Mouse (Mus musculus): ENCODE measurements around the gene Yod1. TPM values are rescaled to one million over a fixed set of nuclear protein-coding genes. Genes with fewer than 3 reads are reported as not detected.
A peak's percentile ranks its signal among the peaks of the same experiment; 100 is the strongest.

Gene Yod1
- polyA plus RNA-seq, 1 experiment from 2014 or later = 7.1 TPM

DNA sequence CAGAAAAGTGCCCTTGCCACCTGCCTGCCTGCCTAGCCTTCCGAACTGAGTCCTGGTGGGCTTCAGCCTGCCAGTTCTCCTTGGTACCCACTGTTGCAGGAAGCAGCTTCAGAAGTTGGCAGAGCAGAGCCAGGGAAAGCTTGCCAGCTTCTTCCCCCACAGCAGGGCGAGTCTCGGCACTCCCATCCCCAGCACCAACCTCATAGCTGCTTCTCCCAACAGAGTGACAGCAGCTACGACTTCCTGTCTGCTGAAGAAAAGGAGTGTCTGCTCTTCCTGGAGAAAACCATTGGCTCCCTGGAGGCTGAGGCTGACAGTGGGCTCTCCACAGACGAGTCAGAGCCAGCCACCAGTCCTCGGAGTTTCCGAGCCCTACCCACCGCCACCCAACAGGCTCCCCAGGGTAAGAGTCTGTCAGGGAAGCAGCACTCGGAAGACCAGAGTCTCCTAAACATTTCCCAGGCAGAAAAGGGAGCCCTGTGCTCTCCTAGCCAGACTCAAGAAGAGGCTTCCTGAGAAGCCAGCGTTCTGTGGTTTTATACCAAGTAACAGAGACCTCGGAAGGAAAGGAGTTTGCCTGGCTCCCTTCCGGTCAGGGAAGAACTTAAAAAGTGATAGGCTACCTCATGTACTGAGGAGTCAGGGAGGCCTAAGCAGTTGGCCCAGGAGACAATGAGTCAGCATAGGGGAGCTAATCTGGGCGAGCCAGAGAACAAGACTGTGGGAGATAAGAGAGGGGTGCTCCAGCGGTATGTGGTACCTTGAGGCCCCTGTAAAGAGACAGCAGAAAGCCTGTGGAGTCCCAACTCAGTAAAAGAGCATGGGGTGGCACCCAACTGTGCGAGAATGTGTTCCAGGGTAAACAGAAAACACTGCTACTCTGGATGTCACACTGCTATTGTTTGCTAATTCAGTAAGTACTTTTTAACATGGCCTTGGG is 23.9 kb downstream of the Yod1 start:
- H3K4me1 ChIP-seq (ENCODE audit: control insufficient read depth in 2 of 2, insufficient read depth in 2 of 2, low read length in 2 of 2) = peaks cover 10 to 15% of the 10 kb centered on the region in 2 experiments
- H3K9me3 ChIP-seq (ENCODE audit: control insufficient read depth, low read length) = no peaks in the 10 kb centered on the region
- WGBS = 31% methylated on average over 15 of the region's 15 CpGs
- H3K27ac ChIP-seq (replicated peaks in 1 of 2; ENCODE audit: control insufficient read depth in 1 of 2, insufficient read depth in 1 of 2, low read depth in 2 of 2, low read length in 2 of 2) = peak overlapping the region; percentile 26 to 35; a peak in 2 of 4 replicates
- H3K36me3 ChIP-seq (ENCODE audit: control insufficient read depth, insufficient read depth, low read length) = no peaks in the 10 kb centered on the region
- no peak overlapping the region for H3K9ac ChIP-seq (ENCODE audit: low read length)
- H3K27me3 ChIP-seq (ENCODE audit: control insufficient read depth, insufficient read depth, low read length) = no peaks in the 10 kb centered on the region
- ATAC-seq (ENCODE audit: insufficient number of reproducible peaks, insufficient read depth, low FRiP score, low read depth) = peak; percentile 41
- no peak overlapping the region for H3K4me3 ChIP-seq (ENCODE audit: control insufficient read depth in 1 of 2, insufficient read depth in 1 of 2, low read depth in 1 of 2, low read length in 2 of 2)
- H3K4me2 ChIP-seq (ENCODE audit: low read length) = peak overlapping the region; percentile 11; the same call in 1 of the 2 replicates

- H3K4me3 ChIP-seq (ENCODE audit: control insufficient read depth in 1 of 2, insufficient read depth in 1 of 2, low read depth in 1 of 2, low read length in 2 of 2) = no peak overlapping the region
- H3K36me3 ChIP-seq (ENCODE audit: control insufficient read depth, insufficient read depth, low read length) = no peaks in the 10 kb centered on the region
- no peak overlapping the region for H3K9ac ChIP-seq (ENCODE audit: low read length)
- WGBS = 86% methylated on average over 7 of the region's 7 CpGs
- no peak overlapping the region for H3K4me2 ChIP-seq (ENCODE audit: low read length)
- no peak overlapping the region for H3K27ac ChIP-seq (replicated peaks in 1 of 2; ENCODE audit: control insufficient read depth in 1 of 2, insufficient read depth in 1 of 2, low read depth in 2 of 2, low read length in 2 of 2)
- no peak for ATAC-seq (ENCODE audit: insufficient number of reproducible peaks, insufficient read depth, low FRiP score, low read depth)
- peaks cover 13 to 15% of the 10 kb centered on the region in 2 experiments for H3K4me1 ChIP-seq (ENCODE audit: control insufficient read depth in 2 of 2, insufficient read depth in 2 of 2, low read length in 2 of 2)
- no peaks in the 10 kb centered on the region for H3K9me3 ChIP-seq (ENCODE audit: control insufficient read depth, low read length)
- no peaks in the 10 kb centered on the region for H3K27me3 ChIP-seq (ENCODE audit: control insufficient read depth, insufficient read depth, low read length)
Measured at GRCm38 (mm10) chr1:130742201-130742600, 25.1 kb downstream of the Yod1 start.

DNA sequence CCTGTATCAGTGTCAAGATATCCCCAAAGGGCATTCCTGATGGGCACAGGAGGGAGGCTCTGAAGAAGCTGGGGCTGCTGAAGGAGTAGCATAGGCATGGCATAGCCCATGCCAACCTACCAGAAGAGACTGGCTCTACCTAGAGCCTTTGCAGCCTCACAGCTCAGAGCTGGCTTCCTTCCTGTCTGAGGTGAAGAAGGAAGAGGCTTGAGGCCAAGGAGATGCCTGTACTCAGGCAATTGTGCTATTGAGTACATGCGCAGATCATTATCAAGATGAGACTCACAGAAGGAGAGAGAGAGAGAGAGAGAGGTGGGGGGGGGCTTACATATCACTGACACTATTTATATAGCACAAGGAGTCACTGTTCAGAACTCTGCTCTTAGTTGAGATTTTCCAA is 26.6 kb downstream of the Yod1 start:
- Histone ChIP-seq H3K27me3 (ENCODE audit: control insufficient read depth, insufficient read depth, low read length) (no peaks in the 10 kb centered on the region), H3K4me1 (ENCODE audit: control insufficient read depth in 2 of 2, insufficient read depth in 2 of 2, low read length in 2 of 2) (peaks cover 13 to 15% of the 10 kb centered on the region in 2 experiments), H3K36me3 (ENCODE audit: control insufficient read depth, insufficient read depth, low read length) (no peaks in the 10 kb centered on the region), H3K4me3 (ENCODE audit: control insufficient read depth in 1 of 2, insufficient read depth in 1 of 2, low read depth in 1 of 2, low read length in 2 of 2) (no peak overlapping the region), H3K27ac (replicated peaks in 1 of 2; ENCODE audit: control insufficient read depth in 1 of 2, insufficient read depth in 1 of 2, low read depth in 2 of 2, low read length in 2 of 2) (no peak overlapping the region), H3K4me2 (ENCODE audit: low read length) (no peak overlapping the region), H3K9ac (ENCODE audit: low read length) (no peak overlapping the region), H3K9me3 (ENCODE audit: control insufficient read depth, low read length) (no peaks in the 10 kb centered on the region)
- ATAC-seq (ENCODE audit: insufficient number of reproducible peaks, insufficient read depth, low FRiP score, low read depth) = no peak
- 76% methylated on average over 1 of the region's 1 CpGs for WGBS

- Histone ChIP-seq H3K4me1 (ENCODE audit: control insufficient read depth in 2 of 2, insufficient read depth in 2 of 2, low read length in 2 of 2) (peaks cover 13 to 15% of the 10 kb centered on the region in 2 experiments), H3K9ac (ENCODE audit: low read length) (no peak overlapping the region), H3K4me3 (ENCODE audit: control insufficient read depth in 1 of 2, insufficient read depth in 1 of 2, low read depth in 1 of 2, low read length in 2 of 2) (no peak overlapping the region), H3K4me2 (ENCODE audit: low read length) (no peak overlapping the region), H3K36me3 (ENCODE audit: control insufficient read depth, insufficient read depth, low read length) (no peaks in the 10 kb centered on the region), H3K27me3 (ENCODE audit: control insufficient read depth, insufficient read depth, low read length) (no peaks in the 10 kb centered on the region), H3K9me3 (ENCODE audit: control insufficient read depth, low read length) (no peaks in the 10 kb centered on the region), H3K27ac (replicated peaks in 1 of 2; ENCODE audit: control insufficient read depth in 1 of 2, insufficient read depth in 1 of 2, low read depth in 2 of 2, low read length in 2 of 2) (no peak overlapping the region)
- 57% methylated on average over 2 of the region's 2 CpGs for WGBS
- ATAC-seq (ENCODE audit: insufficient number of reproducible peaks, insufficient read depth, low FRiP score, low read depth) = no peak
Measured at GRCm38 (mm10) chr1:130744217-130744616, 27.1 kb downstream of the Yod1 start.

GRCm38 (mm10) chr1:130744961-130745360 is 27.8 kb downstream of the Yod1 start:
- Histone ChIP-seq H3K27ac (replicated peaks in 1 of 2; ENCODE audit: control insufficient read depth in 1 of 2, insufficient read depth in 1 of 2, low read depth in 2 of 2, low read length in 2 of 2) (no peak overlapping the region), H3K4me3 (ENCODE audit: control insufficient read depth in 1 of 2, insufficient read depth in 1 of 2, low read depth in 1 of 2, low read length in 2 of 2) (no peak overlapping the region), H3K4me2 (ENCODE audit: low read length) (no peak overlapping the region), H3K4me1 (ENCODE audit: control insufficient read depth in 2 of 2, insufficient read depth in 2 of 2, low read length in 2 of 2) (peaks cover 13 to 15% of the 10 kb centered on the region in 2 experiments), H3K9ac (ENCODE audit: low read length) (no peak overlapping the region), H3K9me3 (ENCODE audit: control insufficient read depth, low read length) (no peaks in the 10 kb centered on the region), H3K27me3 (ENCODE audit: control insufficient read depth, insufficient read depth, low read length) (no peaks in the 10 kb centered on the region), H3K36me3 (ENCODE audit: control insufficient read depth, insufficient read depth, low read length) (no peaks in the 10 kb centered on the region)
- no peak for ATAC-seq (ENCODE audit: insufficient number of reproducible peaks, insufficient read depth, low FRiP score, low read depth)
- WGBS = 88% methylated on average over 5 of the region's 5 CpGs

DNA sequence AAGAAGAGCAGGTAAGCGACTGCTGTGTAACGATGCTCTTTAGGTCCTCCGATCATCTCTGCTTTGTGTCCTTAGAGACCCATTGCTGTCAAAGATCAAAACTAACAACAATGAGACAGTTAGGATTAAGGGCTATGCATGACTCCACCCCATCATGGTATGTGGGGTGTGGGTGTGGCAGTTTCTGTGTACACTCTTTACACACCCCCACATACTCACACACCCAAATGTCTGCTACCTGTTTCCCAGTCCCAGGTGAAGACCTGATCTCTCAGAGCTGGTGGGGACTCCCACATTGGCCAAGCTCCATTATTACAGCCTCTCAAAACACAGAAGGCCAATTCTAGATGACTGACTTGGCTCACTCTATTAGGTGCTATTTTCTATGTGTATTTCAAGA is 28.5 kb downstream of the Yod1 start:
- no peak overlapping the region for H3K4me3 ChIP-seq (ENCODE audit: control insufficient read depth in 1 of 2, insufficient read depth in 1 of 2, low read depth in 1 of 2, low read length in 2 of 2)
- WGBS = 91% methylated on average over 3 of the region's 3 CpGs
- no peaks in the 10 kb centered on the region for H3K27me3 ChIP-seq (ENCODE audit: control insufficient read depth, insufficient read depth, low read length)
- H3K9me3 ChIP-seq (ENCODE audit: control insufficient read depth, low read length) = no peaks in the 10 kb centered on the region
- peaks cover 10 to 12% of the 10 kb centered on the region in 2 experiments for H3K4me1 ChIP-seq (ENCODE audit: control insufficient read depth in 2 of 2, insufficient read depth in 2 of 2, low read length in 2 of 2)
- no peak overlapping the region for H3K4me2 ChIP-seq (ENCODE audit: low read length)
- H3K27ac ChIP-seq (replicated peaks in 1 of 2; ENCODE audit: control insufficient read depth in 1 of 2, insufficient read depth in 1 of 2, low read depth in 2 of 2, low read length in 2 of 2) = no peak overlapping the region
- H3K36me3 ChIP-seq (ENCODE audit: control insufficient read depth, insufficient read depth, low read length) = no peaks in the 10 kb centered on the region
- H3K9ac ChIP-seq (ENCODE audit: low read length) = no peak overlapping the region
- no peak for ATAC-seq (ENCODE audit: insufficient number of reproducible peaks, insufficient read depth, low FRiP score, low read depth)

DNA sequence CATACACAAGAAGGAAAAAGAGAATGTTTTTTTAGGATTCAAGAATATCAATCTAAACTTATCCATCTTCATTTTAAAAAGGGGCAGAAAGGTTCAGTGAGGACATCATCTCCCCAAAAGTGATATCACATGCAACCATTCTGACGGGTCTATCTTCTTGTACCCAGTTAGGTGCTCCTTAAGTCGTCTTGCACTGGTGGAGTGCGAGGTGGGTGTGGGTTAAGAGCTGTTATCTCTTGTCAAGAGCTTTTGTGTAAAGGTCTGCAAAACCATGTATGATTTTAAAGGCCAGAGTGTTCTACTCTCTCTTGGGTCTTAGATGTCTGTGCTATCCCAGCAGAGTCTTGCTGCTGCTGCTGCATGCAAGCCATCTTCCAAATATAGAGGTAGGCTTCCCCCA is 29.7 kb downstream of the Yod1 start:
- no peak overlapping the region for H3K4me2 ChIP-seq (ENCODE audit: low read length)
- 56% methylated on average over 3 of the region's 3 CpGs for WGBS

More for the DNA sequence above, 29.7 kb downstream of the Yod1 start:
- no peaks in the 10 kb centered on the region for H3K36me3 ChIP-seq (ENCODE audit: control insufficient read depth, insufficient read depth, low read length)
- peaks cover 0 to 3% of the 10 kb centered on the region in 2 experiments; a peak in 1 of 4 replicates for H3K4me1 ChIP-seq (ENCODE audit: control insufficient read depth in 2 of 2, insufficient read depth in 2 of 2, low read length in 2 of 2)
- H3K27ac ChIP-seq (replicated peaks in 1 of 2; ENCODE audit: control insufficient read depth in 1 of 2, insufficient read depth in 1 of 2, low read depth in 2 of 2, low read length in 2 of 2) = no peak overlapping the region
- H3K27me3 ChIP-seq (ENCODE audit: control insufficient read depth, insufficient read depth, low read length) = no peaks in the 10 kb centered on the region
- H3K4me3 ChIP-seq (ENCODE audit: control insufficient read depth in 1 of 2, insufficient read depth in 1 of 2, low read depth in 1 of 2, low read length in 2 of 2) = no peak overlapping the region
- no peak for ATAC-seq (ENCODE audit: insufficient number of reproducible peaks, insufficient read depth, low FRiP score, low read depth)
- no peaks in the 10 kb centered on the region for H3K9me3 ChIP-seq (ENCODE audit: control insufficient read depth, low read length)
- H3K9ac ChIP-seq (ENCODE audit: low read length) = no peak overlapping the region

Measured in heart, embryonic 14.5 days (tissue).